Mouse (Mus musculus): ENCODE measurements around the gene Cep55. TPM values are rescaled to one million over a fixed set of nuclear protein-coding genes. Genes with fewer than 3 reads are reported as not detected.

Cep55 gene
- total RNA-seq, 1 experiment from 2014 or later, result 48.3 TPM

DNA sequence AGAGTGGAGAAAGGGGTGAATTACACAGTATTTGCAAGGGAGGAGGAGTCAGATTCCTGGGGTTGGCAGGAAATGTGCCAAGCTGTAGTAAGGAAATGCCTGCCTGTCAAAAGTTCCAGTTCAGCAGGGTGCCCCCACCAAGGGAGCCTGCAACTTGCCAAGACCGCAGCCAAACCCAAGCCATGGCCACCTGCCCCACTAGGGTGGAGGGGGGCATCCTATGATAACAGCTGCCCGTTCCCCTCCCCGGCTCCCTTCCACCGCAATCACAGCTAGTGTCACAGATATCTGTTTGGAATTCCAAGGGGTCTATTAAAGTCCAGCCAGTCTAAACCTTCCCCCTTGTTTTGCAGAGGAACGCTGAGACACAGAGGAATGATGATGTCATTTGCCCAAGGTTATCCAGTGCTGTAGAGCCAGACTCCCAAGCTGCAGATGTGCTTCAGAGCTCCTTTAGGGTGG is 12.5 kb upstream of the Cep55 start:
- peak; percentile 67 for ATAC-seq (replicated peaks; ENCODE audit: low read depth, poor library complexity, severe bottlenecking)

DNA sequence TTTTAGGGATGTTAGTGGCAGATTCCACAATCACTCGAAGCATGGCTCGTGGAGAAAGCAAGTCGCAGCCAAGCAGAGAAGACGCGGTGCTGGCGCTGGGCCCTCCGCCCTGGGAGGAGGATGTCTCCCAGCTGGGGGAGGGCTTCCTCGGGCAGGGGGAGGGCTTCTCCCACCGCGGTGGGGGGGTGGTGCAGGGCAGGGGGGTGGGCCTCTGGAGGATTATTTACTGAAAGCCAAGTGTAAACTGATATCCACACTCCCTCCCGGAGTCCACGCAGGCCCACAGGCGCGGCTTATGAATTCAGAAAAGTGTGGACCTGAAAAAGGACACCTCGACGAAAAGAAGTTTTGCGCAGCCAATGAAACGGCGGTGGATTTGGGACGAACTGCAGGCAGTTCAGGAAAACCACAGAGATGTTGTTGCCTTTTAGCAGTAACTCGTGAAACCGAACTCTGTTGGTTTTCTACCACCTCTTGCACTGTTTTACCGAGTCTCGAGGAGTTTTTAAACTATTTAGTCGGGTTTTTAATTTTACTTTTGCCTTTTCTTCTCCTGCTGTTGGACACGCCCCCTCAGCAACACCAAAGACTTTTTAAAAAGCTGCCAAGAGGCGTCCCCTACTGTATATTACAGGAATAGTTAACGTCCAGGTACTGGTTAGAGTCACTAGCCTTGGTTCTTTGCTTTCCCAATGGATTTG is 11.4 kb upstream of the Cep55 start, which contains the start of gene Myof:
Gene Myof (minus strand): TSS at position 297 of the 701 bp plus-strand sequence.
- ATAC-seq (replicated peaks; ENCODE audit: low read depth, poor library complexity, severe bottlenecking), result peak; percentile 67

DNA sequence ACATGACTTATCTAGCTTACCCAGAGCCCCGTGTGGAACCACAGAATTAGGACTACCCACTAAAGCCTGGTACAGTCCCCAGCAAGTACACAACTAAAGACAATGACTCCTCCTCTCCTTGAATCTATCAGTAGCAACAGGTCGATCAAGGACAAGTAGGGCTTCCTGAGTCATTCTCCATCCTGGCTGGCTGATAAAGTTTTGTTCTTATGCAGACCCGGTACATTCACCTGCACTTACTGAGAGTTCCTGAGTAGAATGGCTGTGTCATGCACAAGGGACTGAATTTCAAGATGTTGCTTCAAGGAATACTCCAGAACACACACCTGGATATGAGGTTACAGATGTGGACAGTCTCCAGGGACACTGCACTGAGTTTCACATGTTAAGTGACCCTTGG is 9.6 kb upstream of the Cep55 start:
- no peak for ATAC-seq (replicated peaks; ENCODE audit: low read depth, poor library complexity, severe bottlenecking)

DNA sequence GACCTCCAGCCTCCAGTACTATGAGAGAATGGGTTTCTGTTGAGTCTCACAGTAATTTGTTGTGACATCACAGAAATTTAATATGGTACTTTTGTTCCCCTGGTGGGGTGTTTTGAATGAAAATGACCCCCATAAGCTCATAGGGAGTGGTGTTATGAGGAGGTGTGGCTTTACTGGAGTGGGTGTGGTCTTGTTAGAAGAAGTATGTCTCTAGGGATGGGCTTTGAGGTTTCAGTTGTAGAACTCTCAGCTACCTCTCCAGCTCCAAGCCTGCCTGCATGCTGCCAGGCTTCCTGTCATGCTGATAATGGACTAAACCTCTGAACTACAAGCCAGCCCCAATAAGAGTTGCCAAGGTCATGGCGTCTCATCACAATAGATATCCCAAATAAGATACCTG is 5.1 kb upstream of the Cep55 start:
- ATAC-seq (replicated peaks; ENCODE audit: low read depth, poor library complexity, severe bottlenecking), result no peak

DNA sequence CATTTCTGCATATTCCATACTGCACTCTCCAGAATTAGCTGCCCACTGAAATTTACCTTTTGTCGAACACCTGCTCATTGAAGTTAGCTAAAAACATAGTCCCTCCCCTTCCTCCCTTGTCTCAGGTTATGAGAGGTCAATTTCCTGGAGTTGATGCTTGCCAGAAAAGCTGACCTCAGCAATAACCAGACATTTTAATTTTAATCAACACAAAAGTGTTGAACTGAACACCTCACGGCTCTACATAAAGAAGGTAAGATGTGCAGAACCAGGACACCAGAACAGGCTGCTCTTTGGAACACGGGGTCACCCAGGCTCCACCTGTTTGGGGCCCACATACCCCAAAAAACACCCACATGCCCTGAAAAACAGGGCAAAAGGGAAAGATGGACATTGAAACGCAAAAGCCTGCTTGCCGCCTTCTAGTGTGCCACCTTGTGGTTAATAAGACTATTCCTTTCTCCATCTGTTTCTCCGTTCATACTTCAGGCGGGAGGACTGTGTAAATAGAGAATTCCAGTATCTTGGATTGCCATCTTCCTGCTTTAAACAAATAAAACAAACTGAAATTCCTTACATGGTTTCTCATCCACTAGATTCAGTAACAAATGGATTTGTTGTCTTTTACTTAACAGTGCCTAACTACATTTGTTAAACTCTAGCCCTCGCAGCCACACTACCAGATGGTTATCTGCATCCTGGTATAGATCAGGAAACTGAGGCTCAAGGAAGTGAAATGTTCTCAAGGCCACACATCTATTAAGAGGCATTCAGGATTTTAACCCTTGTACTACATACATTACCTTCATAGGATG is 1.4 kb upstream of the Cep55 start:
- ATAC-seq (replicated peaks; ENCODE audit: low read depth, poor library complexity, severe bottlenecking), result no peak

DNA sequence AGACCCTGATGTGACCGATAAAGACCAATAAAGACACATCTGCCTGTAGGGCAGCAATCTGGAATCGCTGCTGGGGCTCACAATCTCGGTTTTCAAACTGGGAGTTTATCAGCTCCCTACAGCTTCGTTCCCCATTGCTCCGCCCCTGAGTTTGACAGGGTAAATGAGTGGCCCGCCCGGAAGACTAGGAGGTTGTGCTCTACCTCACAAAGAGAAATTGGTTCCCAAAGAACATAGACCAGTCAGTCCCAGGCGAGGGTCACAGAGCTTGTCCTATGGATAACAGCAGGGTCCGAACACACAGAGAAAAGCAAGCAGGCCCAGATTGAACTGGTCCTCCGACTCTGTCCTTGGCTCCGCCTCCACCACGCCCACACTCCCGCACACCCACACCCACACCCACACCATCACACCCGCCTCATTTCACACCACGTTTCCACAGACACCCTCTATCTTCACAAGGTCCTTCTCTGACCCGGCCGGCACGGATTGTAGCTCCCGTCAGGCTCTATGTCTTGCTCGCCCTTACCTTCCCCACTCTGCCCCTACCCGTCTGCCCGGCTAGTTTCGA is 577 bp upstream of the Cep55 start:
- ATAC-seq (replicated peaks; ENCODE audit: low read depth, poor library complexity, severe bottlenecking), result peak; percentile 71

DNA sequence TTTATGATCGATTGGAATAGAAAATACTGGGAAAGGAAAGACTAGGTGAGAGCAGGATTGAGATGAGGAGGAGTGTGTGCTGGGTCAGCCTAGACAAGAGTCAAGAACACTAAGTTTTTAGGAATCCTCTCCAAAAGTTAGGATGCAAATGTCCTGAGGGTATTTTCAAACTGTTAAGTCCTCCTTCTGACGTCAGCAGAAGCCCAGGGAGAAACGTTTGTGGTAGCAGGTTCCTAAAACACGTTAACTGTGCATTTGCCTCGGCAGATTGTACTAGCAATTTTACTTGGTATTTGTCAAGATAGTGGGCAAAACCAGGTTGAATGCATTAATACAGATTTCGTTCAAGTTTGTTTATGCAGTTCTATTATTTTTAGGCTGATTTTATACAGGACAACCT is 987 bp downstream of the Cep55 start:
- ATAC-seq (replicated peaks; ENCODE audit: low read depth, poor library complexity, severe bottlenecking), result no peak

DNA sequence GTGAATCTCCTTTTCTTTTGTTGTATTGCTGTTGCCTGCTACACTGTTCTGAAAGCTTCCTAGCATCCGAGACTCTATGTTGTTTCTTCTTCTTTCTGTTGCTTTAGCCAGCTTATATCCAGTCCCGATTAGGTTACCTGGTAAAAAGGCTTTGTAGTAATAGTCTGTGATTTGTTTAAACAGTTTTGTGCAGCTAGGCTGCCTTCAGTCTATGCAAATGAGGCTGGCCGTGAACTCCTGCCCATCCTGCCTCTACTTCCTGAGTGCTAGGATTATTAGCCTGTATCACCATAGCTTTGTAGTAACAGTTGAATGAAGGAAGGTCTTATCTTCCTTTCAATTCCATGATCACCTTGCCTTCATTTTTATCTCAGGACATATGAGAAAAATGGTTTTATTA is 1.5 kb downstream of the Cep55 start:
- ATAC-seq (replicated peaks; ENCODE audit: low read depth, poor library complexity, severe bottlenecking), result no peak

DNA sequence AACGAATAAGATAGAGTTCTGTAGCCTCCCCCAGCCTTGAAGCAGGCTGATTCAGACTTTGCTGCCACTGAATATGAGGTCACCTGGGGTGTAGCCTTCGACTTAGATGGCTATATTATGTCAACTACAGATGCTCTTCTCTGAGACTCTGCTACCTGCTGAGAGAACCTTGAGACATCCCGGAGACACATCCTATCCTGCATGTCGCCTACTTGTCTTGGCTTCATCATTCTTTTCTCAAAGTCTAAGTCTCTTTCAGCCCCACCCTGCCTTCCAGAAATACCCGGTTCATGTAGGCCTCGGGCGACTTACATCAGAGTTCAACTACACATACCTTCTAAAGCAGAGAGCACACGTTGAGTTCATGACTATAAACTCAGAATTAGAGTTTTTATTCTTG is 2.1 kb downstream of the Cep55 start:
- ATAC-seq (replicated peaks; ENCODE audit: low read depth, poor library complexity, severe bottlenecking), result no peak

DNA sequence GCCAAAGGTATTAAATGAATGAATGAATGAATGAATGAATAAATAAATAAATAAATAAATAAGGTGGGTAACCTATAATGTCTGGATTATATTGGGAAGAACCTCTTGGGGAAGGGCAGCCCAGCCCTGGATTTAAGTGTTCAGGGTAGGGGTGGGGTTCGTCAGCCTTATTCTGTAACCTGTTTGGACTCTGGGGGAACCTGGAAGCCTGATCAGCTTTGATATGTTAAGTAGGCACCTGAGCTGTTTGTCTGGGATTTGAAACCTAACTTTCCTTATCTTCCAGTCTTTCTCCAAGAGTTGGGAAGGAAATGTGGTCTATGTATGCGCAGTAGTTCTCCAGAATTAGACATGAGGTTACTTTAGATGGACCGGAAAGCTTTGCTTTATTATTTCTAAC is 8.4 kb downstream of the Cep55 start:
- no peak for ATAC-seq (replicated peaks; ENCODE audit: low read depth, poor library complexity, severe bottlenecking)

DNA sequence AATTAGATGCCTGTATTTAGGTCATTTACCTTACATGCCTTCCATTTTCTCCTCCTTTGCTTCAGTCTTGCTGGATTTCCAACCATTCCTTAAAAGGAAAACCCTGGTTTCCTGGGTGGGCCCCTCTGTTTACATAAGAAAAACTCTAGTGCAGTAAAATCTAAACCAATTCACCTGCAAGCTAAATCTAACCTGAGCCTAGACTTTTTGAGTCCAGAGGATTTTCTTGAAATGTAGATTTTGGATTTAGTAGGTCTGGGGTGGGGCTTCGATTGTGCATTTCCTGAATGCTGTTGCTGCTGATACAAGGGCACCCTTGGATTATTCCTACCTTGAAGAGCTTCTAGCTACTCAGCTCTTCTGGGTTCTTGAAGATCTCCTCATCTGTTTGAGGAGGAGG is 9.2 kb downstream of the Cep55 start:
- ATAC-seq (replicated peaks; ENCODE audit: low read depth, poor library complexity, severe bottlenecking), result no peak

DNA sequence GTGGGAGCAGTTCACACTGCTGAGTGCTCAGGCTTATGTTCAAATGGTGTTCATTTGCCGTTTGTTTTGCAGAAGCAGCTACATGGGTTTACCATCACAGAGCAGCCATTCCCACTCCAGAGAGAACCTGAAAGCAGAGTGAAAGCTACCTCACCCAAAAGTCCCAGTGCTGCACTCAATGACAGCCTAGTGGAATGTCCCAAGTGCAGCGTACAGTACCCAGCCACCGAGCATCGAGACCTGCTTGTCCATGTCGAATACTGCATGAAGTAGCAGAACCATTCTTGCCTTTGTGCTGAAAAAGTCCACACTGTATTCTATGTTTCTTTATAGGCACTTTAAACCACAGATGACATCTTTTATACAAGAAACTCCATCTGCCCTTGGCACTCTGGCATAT is 18.4 kb downstream of the Cep55 start:
- no peak for ATAC-seq (replicated peaks; ENCODE audit: low read depth, poor library complexity, severe bottlenecking)

DNA sequence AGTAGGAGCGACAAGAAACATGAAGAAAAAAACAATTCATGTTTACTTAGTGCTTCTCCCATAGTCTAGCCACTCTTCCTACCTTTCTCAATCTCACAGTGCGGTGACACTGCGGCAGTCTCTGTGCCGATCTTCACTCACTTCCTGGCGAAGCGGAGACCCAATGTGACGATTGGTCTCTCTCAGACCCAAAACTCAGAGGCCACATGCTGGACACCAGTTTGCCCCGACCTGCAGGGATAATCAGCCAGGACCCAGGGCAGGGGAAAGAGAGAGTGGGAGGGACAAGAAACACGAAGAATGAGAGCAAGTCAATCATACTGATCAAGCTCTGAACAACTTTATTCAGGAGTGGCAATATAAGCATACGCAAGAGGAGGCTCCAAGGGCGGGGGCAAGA is 20.2 kb downstream of the Cep55 start:
- ATAC-seq (replicated peaks; ENCODE audit: low read depth, poor library complexity, severe bottlenecking), result no peak

DNA sequence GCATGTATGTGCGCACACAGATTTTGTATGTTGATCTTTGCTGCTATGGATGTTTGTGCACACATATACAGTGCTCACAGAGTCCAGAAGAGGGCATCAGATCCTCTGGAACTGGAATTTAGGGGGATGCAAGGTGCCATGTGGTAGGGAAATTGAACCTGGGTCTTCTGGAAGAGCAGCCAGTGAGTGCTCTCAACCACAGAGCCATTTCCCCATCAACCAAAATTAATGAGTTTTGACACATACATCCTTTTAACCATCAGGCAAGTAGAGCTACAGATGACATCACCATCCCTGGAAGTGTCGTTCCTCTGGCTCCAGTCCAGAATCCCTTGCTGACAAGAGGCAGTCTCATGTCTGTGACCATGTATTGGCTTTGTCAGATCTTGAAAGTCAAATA is 21.4 kb downstream of the Cep55 start:
- ATAC-seq (replicated peaks; ENCODE audit: low read depth, poor library complexity, severe bottlenecking), result no peak

DNA sequence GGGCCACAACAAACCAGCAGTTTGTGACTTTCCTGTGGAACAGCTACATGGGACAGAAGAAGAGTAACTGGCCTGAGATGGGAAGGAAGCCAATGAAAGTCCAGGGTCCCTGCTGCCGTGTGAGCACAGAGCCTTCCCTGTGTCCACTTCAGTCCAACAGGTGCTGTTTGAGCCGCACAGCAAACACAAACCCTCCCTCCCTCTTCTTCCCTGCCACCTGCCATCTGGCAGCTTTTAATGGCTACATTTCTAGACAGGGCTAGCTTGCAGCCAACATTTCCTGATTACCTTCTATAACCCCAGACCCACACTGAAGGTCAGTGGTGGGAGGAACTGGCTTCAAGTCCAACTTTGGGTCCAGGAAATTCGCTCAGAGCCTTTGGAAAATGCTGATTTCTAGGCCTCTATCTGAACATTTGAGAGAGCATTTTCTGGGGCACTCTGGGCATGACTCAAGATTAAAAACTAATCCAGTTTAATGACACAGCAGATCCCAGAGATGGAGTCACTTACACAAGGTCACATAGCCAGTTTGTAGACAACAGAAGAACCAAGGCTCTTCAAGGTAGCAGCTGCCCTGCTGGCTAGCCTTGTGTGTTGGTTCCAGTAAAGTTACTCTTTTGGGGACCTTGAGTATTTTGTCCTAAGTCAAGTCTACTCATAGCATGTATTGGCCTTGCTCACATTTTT is 23.2 kb downstream of the Cep55 start:
- ATAC-seq (replicated peaks; ENCODE audit: low read depth, poor library complexity, severe bottlenecking), result no peak

DNA sequence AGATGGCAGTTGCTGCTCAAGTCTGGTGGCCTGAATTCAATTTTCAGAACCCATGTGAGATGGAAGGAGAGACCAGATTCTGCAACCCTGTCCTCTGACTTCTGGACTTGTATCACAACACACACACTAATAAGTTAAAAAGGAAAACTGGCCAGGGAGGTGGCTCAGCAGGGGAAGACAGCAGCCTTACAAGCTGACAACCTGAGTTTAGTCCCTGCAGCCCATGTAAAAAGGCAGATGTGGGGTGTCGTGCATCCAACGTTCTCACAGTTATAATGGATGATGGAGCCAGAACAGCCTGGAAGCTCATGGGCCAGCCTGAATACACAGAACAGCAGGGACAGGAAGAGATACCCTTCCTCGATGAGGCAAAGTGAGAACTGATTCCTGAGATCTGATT is 26.6 kb downstream of the Cep55 start:
- ATAC-seq (replicated peaks; ENCODE audit: low read depth, poor library complexity, severe bottlenecking), result no peak

DNA sequence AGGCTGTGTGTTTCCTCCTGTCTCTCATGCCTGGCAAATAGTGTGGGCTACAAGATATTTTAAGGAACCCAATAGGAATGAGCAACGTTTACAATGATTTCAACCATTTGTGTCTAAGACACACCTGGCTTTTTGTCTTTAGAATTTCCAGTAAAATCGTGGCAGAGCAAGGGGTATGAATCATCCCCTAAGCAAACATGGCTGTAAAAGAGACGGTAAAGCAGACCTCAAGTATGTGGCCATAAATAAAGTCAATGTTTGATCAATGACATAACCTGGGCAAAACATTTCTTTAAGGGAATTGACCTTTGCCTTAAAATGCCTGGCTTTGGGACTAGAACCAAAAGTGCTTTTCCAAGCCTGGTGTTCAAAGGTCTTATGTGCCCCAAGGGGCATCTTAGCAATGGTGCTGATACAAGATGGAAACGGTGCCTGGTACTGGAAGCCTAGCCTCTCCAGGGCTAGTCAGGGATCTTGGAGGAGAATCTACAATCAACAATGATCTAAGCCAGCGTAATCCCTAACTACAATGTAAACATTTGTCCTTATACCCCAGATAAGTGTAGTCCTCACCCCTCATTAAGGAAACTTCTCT is 28.2 kb downstream of the Cep55 start:
- ATAC-seq (replicated peaks; ENCODE audit: low read depth, poor library complexity, severe bottlenecking), result no peak

DNA sequence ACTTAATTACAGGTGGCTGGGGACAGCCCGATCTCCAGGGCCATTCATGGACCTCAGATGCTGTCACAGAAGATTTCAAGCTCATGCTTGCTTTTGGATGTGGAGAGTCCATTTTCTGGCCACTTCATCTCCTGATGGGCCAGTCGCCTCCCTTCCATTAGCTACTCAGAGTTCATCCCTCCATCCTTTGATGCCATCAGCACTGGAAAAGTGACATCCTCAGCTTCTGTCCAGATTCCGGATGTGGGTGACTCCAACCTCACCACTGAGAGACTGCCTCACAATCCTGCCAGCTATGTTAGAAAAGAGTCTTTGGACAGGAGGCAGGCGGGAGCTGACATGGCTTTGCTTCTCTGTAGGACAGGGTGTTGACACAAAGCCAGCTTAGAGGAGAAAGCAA is 31.0 kb downstream of the Cep55 start:
- no peak for ATAC-seq (replicated peaks; ENCODE audit: low read depth, poor library complexity, severe bottlenecking)

DNA sequence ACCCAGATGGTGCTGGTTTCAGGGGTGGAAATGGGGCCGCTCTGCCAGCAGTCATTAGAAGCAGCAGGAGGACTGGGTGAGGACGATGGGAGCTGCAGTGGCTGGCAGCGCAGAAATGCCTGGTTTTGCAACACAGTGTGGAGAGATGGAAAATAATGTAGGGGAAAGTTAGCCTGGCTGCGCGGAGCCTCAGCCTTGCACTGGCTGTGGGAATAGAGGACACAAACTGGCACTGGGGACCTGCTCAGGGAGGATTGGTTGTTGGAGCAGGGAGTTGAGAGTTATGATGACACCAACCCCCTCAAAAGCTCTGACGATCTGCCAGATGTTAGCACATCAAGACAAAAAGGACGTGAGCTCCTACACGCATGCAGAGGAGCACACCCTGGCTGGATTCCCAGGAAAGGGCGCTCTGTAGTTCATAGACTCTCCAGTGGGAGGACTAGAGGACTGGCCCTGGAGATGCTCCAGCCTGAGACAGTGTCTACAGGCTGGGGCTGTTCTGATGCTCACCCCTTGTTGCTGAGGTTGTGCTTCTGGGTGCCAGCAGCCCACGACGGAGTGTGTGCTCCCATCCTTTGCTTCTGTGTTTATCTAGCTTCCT is 32.2 kb downstream of the Cep55 start:
- peak; percentile 71; the same call in 1 of the 2 replicates for ATAC-seq (replicated peaks; ENCODE audit: low read depth, poor library complexity, severe bottlenecking)

DNA sequence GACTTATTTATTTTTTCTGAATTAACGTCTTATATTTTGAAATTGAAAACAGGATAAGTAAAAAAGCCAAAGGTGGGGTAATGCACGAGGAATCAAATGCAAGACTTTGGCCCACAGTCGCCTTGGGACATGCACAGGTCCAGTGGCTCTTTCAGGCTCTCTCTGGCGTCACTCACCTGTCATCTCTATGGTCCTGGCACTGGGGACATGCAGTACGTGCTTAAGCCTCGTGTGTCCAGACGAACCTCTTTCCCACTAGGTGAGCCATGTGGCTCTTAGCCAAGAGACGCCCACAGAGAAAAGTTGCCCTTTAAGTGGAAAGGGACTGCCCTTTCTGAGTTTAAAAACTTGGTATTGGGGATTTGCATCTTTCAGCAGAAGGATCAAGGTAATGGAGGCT is 34.5 kb downstream of the Cep55 start:
- no peak for ATAC-seq (replicated peaks; ENCODE audit: low read depth, poor library complexity, severe bottlenecking)

Data from common myeloid progenitor, adult 5-6 weeks (primary cell).